Mouse (Mus musculus) adrenal gland, adult 2 months (tissue): ENCODE data around the gene Ttll13. TPM values are rescaled to one million over a fixed set of nuclear protein-coding genes. Genes with fewer than 3 reads are reported as not detected.

Source experiments
- DNase-seq: peaks from one replicate; pipeline ENCODE4 v3.0.0; 2021
- polyA plus RNA-seq: library from polyadenylated mRNA; depleted of rRNA; stranded (reverse); fragments of >200 nt; gene quantifications from 2 replicates; pipeline ENCODE4 v1.2.3, GENCODE M21; 2012
- total RNA-seq, 2 experiments: library from RNA; stranded (reverse); gene quantifications; 2 replicates each; pipeline ENCODE4 v1.2.3; 2021

Ttll13 gene
- total and polyA plus RNA-seq, 3 experiments, result 0.66 to 1.2 (median 0.89) TPM

DNA sequence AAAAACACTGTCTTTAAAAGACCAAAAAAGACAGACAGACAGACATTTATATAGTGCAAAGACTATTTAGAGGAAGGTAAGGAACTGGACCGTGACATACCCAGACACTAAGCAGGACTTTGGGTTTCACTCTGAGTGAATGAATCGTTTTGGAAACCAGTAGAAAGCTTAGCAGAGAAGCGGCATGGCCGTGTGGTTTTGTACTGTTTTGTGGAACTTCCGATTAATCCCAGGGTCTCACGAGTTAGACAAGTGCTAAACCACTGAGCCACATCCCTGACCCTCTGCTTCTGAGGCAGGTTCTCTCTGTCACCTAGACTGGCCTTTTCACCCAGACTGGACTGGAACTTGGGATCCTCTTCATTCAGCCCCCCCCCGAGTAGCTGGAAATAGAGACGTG, 31.7 kb upstream of the Ttll13 start:
- DNase-seq, result no peak

DNA sequence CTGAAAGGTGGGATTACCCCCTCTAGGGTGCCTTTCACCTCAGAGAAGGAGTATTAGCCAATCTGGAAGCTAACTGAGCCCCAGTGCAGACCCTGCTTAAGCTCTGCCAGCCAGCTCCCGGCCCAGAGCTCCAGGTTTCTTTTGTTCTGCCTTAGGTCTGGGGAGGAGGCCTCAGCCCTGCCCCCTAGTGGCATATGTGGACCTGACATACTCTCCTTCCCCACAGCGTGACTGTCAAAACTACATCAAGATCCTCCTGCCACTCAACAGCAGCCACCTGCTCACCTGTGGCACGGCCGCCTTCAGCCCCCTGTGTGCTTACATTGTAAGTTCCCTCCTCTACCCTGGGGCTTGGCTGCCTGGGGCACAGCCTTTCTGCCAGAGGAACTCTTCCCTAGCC, 30.8 kb upstream of the Ttll13 start:
- peak; percentile 79 for DNase-seq

DNA sequence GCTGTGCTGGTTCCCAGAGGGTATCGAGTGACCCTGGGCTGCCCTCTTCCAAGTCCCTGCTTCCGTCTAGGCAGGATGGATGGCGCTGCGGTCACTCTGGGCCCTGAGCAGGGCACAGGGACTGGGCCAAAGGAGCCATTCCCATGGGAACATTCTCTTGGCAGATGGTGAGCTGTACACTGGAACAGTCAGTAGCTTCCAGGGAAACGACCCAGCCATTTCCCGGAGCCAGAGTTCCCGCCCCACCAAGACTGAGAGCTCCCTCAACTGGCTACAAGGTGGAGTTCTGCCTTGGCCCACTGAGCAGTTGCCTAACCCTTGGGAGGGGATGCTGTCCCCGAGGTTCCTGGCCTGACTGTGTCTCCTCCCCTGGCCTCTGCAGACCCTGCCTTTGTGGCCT, 29.6 kb upstream of the Ttll13 start:
- DNase-seq, result peak; percentile 70

DNA sequence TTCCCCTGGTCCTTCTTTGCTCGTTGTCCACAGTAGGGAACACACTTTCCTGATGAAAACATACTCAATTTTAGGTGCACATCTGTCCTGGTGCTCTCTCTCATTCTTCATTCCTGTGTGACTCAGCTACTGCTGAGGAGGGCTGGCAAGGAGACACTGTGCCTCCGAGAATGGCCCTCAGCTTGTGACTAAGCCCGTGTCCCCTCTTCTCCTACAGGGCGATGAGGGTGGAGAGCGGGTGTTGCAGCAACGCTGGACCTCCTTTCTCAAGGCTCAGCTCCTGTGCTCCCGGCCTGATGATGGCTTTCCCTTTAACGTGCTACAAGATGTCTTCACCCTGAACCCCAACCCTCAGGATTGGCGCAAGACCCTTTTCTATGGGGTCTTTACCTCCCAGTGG, 27.5 kb upstream of the Ttll13 start:
- peak; percentile 79 for DNase-seq

DNA sequence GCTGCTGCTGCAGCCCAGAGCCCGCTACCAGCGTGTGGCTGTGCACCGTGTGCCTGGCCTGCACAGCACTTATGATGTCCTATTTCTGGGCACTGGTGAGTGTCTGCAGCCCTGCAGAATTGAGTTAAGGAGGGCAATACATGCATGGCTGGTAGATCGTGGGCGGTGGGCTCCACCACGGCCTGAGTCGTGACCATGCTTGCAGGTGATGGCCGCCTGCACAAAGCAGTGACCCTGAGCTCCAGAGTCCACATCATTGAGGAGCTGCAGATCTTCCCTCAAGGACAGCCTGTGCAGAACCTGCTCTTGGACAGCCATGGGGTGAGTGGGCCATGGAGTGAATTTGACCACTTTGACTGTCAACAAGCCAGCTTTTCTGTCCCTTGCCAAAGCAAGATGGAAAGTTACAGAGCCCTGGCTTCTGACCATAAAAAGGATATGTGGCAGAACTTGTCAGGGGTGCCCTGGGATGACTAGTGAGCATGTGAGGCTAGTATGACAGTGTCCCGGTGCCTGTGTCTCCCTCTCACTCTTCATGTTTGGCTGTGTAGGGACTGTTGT, 25.9 kb upstream of the Ttll13 start:
- DNase-seq, result peak; percentile 55

DNA sequence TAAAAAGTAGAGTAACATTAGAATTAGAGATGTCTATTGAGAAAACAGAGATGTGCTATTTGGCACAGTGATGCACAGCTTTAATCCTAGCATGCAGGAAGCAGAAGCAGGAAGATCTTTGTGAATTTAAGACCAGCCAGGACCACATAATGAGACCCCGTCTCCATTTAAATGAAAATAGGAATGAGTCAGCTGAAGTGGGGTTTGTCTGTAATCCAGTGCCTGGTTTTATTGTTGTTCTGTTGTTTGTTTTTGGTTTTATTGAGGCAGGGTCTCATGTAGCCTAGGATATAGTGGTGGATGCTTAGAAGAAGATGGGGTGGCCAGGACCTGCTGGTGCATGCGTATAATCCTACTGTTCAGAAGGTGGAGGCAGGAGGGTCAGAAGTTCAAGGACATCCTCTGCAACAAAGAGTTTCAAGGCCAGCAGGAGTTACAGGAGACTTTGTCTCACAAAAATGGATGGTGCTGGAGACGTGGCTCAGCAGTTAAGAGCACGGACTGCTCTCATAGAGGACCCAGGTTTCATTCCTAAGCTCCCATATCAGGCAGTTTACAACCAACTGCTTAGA, 24.9 kb upstream of the Ttll13 start:
- DNase-seq, result no peak

DNA sequence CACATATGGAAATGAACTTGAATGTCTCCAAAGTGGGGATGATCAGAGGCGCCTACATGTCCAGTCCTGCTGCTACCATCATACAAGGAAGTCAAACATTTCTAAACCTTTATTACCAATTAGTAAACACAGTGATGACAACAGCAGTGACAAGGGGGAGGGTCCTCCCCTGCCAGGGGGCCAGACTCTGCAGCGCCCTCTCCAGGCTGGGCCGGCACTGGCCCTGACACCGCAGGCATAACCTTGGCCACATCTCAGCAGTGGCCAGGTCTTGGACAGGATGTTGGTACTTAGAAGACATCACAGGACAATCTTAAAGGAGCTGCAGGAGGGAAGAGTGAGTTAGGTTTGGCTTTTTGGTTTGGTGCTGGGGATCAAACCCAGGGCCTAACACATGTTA, 19.1 kb upstream of the Ttll13 start:
- no peak for DNase-seq

DNA sequence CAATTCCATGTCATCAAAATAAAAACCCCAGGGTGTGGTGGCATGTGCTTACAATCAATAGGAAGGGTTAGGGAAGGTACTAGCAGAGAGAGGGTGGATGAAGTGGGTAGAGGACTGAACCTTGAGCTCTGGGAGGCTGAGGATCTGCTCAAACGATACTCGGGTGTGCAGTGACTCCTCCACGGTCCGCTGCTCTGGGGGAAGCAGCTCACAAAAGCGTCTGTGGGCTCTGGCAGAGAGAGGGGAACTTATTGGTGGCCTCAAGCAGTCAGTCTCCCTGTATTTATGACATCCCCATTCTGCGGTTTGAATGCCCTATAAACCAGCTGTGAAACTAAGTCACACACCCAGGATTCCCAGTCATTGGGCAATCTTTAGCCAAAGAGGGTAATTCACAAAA, 16.0 kb upstream of the Ttll13 start:
- no peak for DNase-seq

DNA sequence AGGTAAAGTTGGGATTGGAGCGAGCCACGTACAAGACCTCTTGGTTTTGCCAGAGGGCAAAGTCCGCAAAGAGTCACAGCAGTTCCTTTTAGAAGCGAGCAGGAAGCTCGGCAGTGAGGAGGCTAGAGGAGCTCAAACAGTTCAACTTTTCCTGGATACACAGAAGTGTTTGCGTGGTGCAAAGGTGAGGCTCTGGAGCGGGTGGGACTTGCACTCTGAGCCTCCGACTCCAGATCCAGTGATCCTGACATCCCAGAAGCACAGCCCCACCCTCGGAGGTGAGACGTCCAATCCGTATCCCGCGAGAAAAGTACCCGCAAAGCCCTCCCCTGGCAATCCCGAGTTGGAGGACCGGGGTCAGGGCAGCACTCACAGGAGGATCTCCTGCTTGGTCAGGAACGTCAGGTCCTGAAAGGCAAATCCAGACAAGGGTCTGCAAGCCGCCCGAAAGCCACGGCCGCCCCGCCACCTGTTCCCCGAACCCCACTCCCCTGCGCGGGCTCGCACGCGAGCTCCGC, 14.1 kb upstream of the Ttll13 start:
- no peak for DNase-seq

DNA sequence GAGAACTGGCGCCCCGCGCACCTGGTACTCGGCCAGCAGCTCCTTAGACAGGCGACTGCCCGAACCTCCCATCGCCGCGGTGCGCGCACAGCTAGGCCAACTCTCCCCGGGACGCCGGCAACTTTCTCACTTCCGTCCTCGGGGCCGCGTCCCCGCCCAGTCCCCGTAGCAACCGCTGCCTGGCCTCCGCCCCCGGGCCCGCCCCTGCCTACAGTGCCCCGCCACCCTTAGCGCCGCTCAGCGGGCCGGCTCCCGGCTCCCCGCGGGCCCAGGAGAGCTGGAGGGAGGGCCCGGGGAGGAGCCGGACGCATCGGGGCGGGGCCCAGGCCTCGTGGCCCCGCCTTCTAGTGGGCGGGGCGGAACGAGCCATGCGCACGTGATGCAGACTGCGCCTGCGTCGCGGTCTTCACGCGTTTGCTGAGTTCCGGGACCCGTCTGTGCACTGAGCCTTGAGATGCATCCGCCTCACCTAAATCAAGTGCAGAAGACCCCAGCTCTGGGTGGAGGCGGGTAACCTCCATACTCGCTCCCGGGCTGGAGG, 13.6 kb upstream of the Ttll13 start, which contains the start of the genes Cib1 and Gdpgp1:
TSS of gene Cib1 (minus strand) at position 325 of the 541 bp plus-strand sequence.
TSS of gene Gdpgp1 (plus strand) at position 377 of the 541 bp plus-strand sequence.
- peak; percentile 99 for DNase-seq

DNA sequence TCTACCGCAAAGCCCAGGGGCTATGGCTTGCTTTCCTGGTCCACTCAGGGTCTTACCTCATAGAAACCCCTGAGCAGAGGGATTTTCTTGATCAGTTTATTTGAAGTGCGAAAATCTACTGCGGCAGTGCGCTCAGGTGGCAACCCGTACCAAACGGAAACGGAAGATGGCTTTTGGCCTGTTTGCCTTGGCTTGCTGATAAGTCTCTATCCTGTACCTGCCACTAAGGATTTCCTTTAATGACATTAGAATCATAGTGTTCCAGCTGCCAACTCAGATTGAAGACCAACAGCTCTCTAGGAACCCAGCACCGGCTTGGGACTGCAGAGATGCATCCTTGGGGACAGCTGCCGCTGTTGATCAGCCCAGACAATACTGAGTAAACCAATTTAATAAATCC, 12.4 kb upstream of the Ttll13 start:
- DNase-seq, result no peak

DNA sequence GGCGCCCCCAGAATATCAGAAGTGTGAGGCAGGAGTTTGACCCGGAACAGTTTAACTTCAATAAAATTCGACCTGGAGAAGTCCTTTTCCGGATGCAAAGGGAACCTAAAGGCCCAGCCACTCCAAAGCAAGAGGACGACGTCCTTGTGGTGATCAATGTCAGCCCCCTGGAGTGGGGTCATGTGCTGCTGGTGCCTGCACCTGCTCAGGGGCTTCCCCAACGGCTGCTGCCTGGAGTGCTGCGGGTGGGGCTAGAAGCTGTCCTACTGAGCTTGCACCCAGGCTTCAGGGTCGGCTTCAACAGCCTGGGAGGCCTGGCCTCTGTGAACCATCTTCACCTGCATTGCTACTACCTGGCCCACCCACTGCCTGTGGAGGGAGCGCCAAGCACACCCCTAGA, 7.6 kb upstream of the Ttll13 start:
- DNase-seq, result no peak

DNA sequence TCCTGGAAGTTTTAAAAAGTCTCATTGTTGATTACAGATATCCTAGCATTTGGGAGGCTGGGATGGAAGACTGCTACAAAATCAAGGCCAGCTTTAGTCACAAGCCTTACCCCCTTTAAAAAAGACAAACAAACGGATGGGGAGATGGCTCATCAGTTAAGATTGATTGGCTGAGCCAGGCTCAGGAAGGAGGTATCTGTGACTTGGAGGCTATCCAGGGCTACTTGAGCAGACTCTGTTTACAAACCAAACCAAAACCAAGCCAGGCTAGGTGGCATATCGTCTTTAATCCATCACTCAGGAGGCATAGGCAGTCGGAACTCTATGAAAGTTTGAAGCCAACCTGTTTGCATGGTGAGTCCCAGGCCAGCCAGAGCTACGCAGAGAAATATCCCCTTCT, 4.5 kb upstream of the Ttll13 start:
- peak; percentile 43 for DNase-seq

DNA sequence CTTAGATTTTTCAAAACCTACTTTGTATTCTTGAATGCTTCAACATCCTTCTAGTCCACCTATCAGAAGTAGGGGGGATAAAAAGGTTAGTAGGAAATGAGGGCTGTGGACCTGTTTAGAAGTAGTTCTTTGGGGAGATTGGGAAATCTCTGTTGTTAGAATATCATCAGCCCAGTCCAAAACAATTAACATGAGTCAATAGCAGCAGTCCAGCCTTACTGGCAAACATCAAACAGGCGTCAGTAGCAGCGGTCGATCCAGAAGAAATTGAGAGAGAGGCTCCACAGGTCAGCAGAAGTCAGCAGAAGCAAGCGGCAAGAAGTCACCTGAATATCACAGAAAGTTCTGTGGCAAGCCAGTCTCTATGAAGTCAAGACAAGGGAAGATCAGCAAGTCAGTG, 1.3 kb upstream of the Ttll13 start:
- no peak for DNase-seq

DNA sequence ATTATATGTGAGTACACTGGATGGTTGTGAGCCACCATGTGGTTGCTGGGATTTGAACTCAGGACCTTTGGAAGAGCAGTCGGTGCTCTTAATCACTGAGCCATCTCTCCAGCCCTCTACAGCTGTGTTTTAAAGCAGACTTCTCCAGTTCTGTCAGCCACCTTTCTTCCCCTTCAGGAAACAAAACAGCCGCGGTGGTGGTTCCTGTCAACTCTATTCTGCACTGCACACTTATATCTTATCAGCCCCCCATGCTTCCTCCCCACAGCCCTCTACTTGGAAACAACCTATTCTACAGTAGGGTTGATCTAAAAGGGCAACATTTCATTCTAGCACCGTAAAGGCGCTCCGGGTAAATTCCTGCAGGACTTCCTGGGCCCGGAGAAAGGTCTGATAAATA, 683 bp downstream of the Ttll13 start:
- DNase-seq, result no peak

DNA sequence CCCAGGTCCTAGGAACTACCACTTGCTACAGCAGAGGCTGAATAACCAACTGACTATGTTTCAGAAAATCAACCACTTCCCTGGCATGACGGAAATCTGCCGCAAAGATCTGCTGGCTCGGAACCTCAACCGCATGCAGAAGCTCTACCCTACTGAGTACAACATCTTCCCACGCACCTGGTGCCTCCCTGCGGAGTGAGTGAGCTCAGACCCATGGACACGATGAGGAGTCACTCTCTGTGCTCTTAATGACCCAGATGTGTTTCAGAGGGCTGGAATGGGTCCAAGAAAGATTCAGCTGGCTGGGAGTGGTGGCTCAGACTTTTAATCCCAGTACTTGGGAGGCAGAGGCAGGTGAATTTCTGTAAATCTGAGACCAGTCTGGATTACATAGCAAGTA, 6.3 kb downstream of the Ttll13 start:
- no peak for DNase-seq

DNA sequence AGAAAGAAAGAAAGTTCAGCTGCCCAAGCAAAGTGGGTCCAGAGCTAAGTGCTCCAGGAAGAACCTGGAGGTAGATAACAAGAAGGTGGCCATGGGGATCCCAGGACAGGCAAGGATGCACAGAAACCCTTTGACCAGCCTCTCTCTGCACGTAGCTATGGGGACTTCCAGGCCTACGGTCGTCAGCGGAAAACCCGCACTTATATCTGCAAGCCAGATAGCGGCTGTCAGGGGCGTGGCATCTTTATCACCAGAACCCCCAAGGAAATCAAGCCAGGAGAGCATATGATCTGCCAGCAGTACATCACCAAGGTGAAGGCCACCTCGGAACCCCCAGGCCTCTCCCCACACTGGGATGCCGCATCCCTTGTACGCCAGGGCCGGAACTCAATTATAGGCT, 6.7 kb downstream of the Ttll13 start:
- no peak for DNase-seq

DNA sequence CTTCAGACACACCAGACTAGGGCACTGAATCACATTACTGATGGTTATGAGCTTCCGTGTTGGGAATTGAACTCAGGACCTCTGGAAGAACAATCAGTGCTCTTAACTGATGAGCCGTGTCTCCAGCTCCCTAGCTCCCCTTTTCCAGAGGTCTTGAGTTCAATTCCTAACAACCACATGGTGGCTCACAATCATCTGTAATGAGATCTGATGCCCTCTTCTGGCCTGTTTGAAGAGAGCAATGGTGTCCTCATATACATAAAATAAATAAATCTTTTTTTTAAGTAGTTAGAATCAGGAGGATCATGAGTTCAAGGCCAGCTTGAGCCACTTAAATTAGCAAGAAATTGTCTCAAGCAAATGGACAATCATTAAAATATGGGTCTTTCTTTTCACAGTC, 9.8 kb downstream of the Ttll13 start:
- DNase-seq, result no peak

DNA sequence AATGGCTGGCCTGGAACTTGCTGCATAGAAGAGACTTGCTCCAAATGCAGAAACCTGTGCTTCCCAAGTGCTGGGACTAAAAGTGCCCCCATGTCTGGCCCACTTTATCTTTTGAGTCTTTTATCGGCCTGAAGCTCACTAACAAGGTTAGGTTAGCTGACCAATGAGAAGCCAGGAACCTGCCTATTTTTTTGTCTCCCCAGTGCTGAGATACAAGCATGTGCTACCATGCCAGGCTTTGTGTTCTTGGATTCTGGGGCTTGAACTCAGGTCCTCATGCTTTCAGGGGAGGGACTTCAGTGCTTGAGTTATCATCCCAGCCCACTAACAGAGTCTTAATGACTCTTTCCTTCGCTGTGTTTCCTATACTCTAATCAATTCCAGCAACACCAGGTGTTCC, 11.5 kb downstream of the Ttll13 start:
- DNase-seq, result no peak

DNA sequence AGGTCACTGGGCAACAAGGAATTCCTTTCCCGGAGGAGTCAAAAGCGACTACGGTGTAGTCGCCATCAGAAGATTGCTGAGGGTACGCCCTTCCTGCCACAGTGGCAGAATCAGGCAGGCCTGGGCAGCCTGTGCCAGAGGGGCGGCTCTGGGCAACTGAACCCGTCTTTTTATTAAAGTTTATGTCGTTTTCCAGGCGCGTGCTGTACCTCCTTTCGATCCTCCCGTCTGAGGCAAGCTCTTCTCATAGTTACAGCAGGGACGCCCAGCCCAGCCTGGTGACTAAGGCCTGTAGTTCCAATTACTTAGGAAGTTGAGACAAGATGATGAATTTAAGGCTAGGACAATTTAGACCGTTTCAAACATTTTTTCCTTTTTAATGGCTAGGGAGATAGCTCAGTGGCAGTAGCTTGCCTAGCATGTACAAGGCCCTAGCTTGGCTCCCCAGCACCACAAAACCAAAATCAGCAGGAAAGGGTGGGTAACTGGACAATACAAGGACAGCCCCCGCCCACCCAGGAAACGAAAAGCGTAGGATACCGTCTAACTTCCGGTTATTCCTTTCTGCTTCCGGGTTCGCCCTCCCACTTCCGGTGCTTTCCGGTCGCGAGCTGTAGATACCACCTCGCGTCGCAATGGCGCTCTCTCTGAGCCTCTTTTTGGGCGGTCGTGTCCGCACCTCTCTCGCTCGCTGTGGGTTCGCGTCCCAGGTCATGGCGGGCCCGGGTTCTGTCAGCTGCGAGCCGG, 14.6 kb downstream of the Ttll13 start, which contains the start of gene Ngrn:
TSS of gene Ngrn (plus strand) at position 591 of the 747 bp plus-strand sequence.
- peak; percentile 91 for DNase-seq

DNA sequence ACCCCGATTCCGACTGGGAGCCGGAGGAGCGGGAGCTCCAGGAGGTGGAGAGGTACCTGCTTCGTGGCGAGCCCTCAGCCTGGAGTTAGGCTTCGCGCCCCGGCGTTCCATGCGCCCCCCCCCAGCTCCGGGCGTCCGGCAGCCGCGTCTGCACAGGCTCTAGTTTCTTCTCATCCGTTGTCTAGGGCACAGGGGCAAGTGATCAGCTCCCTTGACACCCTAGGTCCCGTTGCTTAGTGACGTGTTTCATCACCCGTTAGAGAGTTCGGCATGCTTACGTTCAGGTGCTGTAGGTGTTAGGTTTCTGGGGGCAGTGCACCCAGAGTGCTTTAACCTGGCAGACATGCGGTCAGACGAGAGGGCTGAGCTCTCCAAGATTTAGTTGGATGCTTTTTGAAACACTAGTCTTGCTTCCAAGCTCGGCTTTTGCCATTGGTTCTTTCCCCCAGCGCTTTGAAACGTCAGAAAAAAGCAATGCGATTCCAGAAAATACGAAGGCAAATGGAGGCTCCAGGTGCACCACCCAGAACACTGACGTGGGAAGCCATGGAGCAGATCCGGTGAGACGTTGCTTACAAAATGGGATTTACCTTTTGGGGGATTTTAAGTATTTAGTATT, 15.3 kb downstream of the Ttll13 start:
- no peak for DNase-seq

DNA sequence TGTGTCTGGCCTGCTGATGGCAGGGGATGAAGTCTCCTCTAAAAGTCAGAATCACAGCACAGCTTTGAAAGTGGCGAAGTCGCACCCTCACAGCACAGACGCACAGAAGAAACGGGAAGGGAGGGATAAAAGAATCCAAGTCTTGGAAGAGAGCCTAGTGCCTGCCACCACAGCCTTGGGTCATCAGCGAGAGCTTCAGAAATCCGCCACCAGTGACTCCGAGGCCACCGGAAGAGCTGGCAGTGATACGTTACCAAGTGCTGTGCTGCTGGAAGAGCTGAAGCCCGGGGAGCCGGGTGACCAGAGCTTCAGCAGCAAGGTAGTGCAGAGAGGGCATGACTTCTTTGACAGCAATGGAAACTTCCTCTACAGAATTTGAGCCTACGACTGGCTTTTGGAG, 18.4 kb downstream of the Ttll13 start:
- DNase-seq, result peak; percentile 75

DNA sequence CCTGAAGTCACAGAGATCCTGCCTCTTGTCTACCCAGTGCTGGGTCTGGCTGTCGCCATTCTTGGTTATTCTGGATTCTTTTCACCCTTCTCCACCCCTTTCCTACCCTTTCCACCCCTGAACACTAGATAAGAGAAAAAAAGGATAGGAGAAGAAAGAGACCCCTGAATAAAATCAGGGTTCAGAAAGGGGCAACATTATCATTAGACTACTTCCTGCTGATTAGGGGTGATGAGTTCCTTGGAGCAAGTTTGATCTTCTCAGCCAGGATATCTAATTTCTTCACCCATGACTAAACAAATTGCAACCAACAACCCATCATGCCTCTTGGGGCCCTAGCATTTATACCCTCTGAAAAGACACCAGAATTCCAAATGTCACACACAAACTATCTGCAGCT, 21.6 kb downstream of the Ttll13 start:
- no peak for DNase-seq
